25 mouse cellular contexts compared by ENCODE assay signal in the genomic region with DNA sequence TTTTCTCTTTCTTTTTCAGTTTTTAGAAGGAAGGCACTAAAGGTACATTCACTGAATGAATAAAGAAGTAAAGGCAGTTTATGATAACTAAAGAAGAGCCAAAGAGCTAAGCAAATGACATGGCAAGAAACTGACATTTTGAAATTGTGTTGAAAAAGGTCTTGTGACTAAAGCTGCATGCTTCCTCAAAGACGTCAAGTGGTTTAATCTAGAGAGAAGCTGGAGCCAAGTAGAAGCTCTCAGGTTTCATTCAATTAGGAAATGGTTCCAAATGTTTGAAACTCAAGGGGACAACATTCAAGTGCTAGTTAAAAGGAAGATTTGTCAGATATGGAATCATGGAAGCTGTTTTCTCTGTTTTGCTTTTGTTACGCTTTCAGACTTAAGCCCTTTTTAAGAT.
DNase-seq lines count a peak whose midpoint lies in the region; ATAC-seq lines count a peak whose summit lies in the region.
"Had no signal": no experiment of that assay in that cellular context is flagged by ENCODE, and none has a peak within 500 bp of the region (broad histone marks: within the 10 kb centered on the region; RNA-seq: fewer than 3 reads in every experiment).

No protein-coding gene starts in this region.

- ATAC-seq in embryonic facial prominence, embryonic 11.5 days (replicated peaks; ENCODE audit: insufficient number of reproducible peaks, low FRiP score, low TSS enrichment, low read depth): no peak
- no peak for ATAC-seq in embryonic facial prominence, embryonic 14.5 days (ENCODE audit: low read depth)
- peak; percentile 84 for ATAC-seq in megakaryocyte, adult 5-6 weeks (ENCODE audit: poor library complexity, severe bottlenecking)
- no peak for ATAC-seq in liver, embryonic 11.5 days (replicated peaks; ENCODE audit: low FRiP score)
- ATAC-seq: forebrain, embryonic 15.5 days; Patski had no signal

- no peaks in the 10 kb centered on the region for H3K9me3 ChIP-seq in embryonic facial prominence, embryonic 11.5 days (replicated peaks; ENCODE audit: control insufficient read depth, low read length)
- no peaks in the 10 kb centered on the region for H3K9me3 ChIP-seq in embryonic facial prominence, embryonic 10.5 days
- no peaks in the 10 kb centered on the region for H3K9me3 ChIP-seq in embryonic facial prominence, embryonic 14.5 days (ENCODE audit: control insufficient read depth, low read length)
- no peaks in the 10 kb centered on the region for H3K9me3 ChIP-seq in liver, embryonic 11.5 days (ENCODE audit: control insufficient read depth, low read length)
- H3K9me3 ChIP-seq: embryonic facial prominence, embryonic 15.5 days; forebrain, embryonic 12.5 days; forebrain, embryonic 15.5 days; G1E; hindbrain, embryonic 12.5 days; hindbrain, embryonic 15.5 days had no signal

- H3K4me2 ChIP-seq in embryonic facial prominence, embryonic 11.5 days (ENCODE audit: low read depth, low read length): no peak overlapping the region
- H3K4me2 ChIP-seq in embryonic facial prominence, embryonic 14.5 days (ENCODE audit: low read depth, low read length): no peak overlapping the region
- no peak overlapping the region for H3K4me2 ChIP-seq in liver, embryonic 11.5 days
- H3K4me2 ChIP-seq: embryonic facial prominence, embryonic 15.5 days; forebrain, embryonic 12.5 days; forebrain, embryonic 15.5 days; heart, embryonic 11.5 days; hindbrain, embryonic 12.5 days; hindbrain, embryonic 15.5 days had no signal

- no peak overlapping the region for H3K27ac ChIP-seq in embryonic facial prominence, embryonic 11.5 days (replicated peaks; ENCODE audit: low read depth, low read length)
- H3K27ac ChIP-seq in embryonic facial prominence, embryonic 10.5 days (replicated peaks): no peak overlapping the region
- H3K27ac ChIP-seq in embryonic facial prominence, embryonic 14.5 days (replicated peaks; ENCODE audit: low read depth, low read length): no peak overlapping the region
- no peak overlapping the region for H3K27ac ChIP-seq in liver, embryonic 11.5 days (ENCODE audit: low read depth, low read length)
- H3K27ac ChIP-seq: embryonic facial prominence, embryonic 15.5 days; forebrain, embryonic 12.5 days; forebrain, embryonic 15.5 days; hindbrain, embryonic 12.5 days; hindbrain, embryonic 15.5 days had no signal

- H3K9ac ChIP-seq in embryonic facial prominence, embryonic 11.5 days (replicated peaks; ENCODE audit: low read length): no peak overlapping the region
- no peak overlapping the region for H3K9ac ChIP-seq in embryonic facial prominence, embryonic 14.5 days (ENCODE audit: low read depth, low read length)
- H3K9ac ChIP-seq in liver, embryonic 11.5 days (ENCODE audit: low read depth, low read length): no peak overlapping the region
- H3K9ac ChIP-seq: embryonic facial prominence, embryonic 15.5 days; forebrain, embryonic 12.5 days; forebrain, embryonic 15.5 days; hindbrain, embryonic 12.5 days; hindbrain, embryonic 15.5 days had no signal

- no peaks in the 10 kb centered on the region for H3K27me3 ChIP-seq in embryonic facial prominence, embryonic 11.5 days (ENCODE audit: control insufficient read depth, insufficient read depth, low read length)
- H3K27me3 ChIP-seq in embryonic facial prominence, embryonic 10.5 days (replicated peaks; ENCODE audit: low read depth, poor library complexity, severe bottlenecking): no peaks in the 10 kb centered on the region
- H3K27me3 ChIP-seq in embryonic facial prominence, embryonic 14.5 days (replicated peaks; ENCODE audit: control insufficient read depth, insufficient read depth, low read length): no peaks in the 10 kb centered on the region
- H3K27me3 ChIP-seq in liver, embryonic 11.5 days (replicated peaks; ENCODE audit: control insufficient read depth, insufficient read depth, low read length): no peaks in the 10 kb centered on the region
- H3K27me3 ChIP-seq: CH12.LX; embryonic facial prominence, embryonic 15.5 days; forebrain, embryonic 12.5 days; forebrain, embryonic 15.5 days; hindbrain, embryonic 12.5 days; hindbrain, embryonic 15.5 days had no signal

- DNase-seq in embryonic facial prominence, embryonic 11.5 days (ENCODE audit: low spot score): peak; percentile 38
- no peak for DNase-seq in embryonic facial prominence, embryonic 10.5 days (ENCODE audit: low spot score)
- DNase-seq in lung, postnatal 25 days (ENCODE audit: low spot score): peak; percentile 9
- DNase-seq in lung, postnatal 4 days: no peak
- DNase-seq in embryonic facial prominence, embryonic 14.5 days (ENCODE audit: low spot score): peak; percentile 19
- no peak for DNase-seq in spleen, postnatal 36 days (ENCODE audit: low spot score in 2 of 2)
- DNase-seq in liver, embryonic 11.5 days (ENCODE audit: low spot score): no peak
- DNase-seq: adrenal gland, postnatal 10 days; adrenal gland, postnatal 36 days; B cell, adult 2 months; cerebellum, adult 18-20 months; cerebellum, adult 9-10 months; cerebellum, postnatal 14 days; gastrocnemius, postnatal 36 days; heart, adult 11 months had no signal

- no peaks in the 10 kb centered on the region for H3K36me3 ChIP-seq in embryonic facial prominence, embryonic 11.5 days (replicated peaks; ENCODE audit: control insufficient read depth, insufficient read depth, low read depth, low read length)
- H3K36me3 ChIP-seq in embryonic facial prominence, embryonic 10.5 days (replicated peaks): no peaks in the 10 kb centered on the region
- no peaks in the 10 kb centered on the region for H3K36me3 ChIP-seq in embryonic facial prominence, embryonic 14.5 days (ENCODE audit: control insufficient read depth, insufficient read depth, low read length)
- H3K36me3 ChIP-seq in liver, embryonic 11.5 days (ENCODE audit: control insufficient read depth, insufficient read depth, low read length): no peaks in the 10 kb centered on the region
- H3K36me3 ChIP-seq: embryonic facial prominence, embryonic 15.5 days; forebrain, embryonic 12.5 days; forebrain, embryonic 15.5 days; G1E; hindbrain, embryonic 12.5 days; hindbrain, embryonic 15.5 days had no signal

- 37% methylated on average over 2 of the region's 2 CpGs for WGBS in embryonic facial prominence, embryonic 11.5 days
- WGBS in embryonic facial prominence, embryonic 10.5 days: 49% methylated on average over 2 of the region's 2 CpGs
- WGBS in embryonic facial prominence, embryonic 14.5 days: 47% methylated on average over 2 of the region's 2 CpGs
- WGBS in liver, embryonic 11.5 days: 61% methylated on average over 2 of the region's 2 CpGs

- H3K4me1 ChIP-seq in embryonic facial prominence, embryonic 11.5 days (ENCODE audit: control insufficient read depth, insufficient read depth, low read length): no peaks in the 10 kb centered on the region
- H3K4me1 ChIP-seq in embryonic facial prominence, embryonic 10.5 days: no peaks in the 10 kb centered on the region
- no peaks in the 10 kb centered on the region for H3K4me1 ChIP-seq in embryonic facial prominence, embryonic 14.5 days (ENCODE audit: control insufficient read depth, insufficient read depth, low read length)
- no peaks in the 10 kb centered on the region for H3K4me1 ChIP-seq in liver, embryonic 11.5 days (replicated peaks; ENCODE audit: control insufficient read depth, insufficient read depth, low read length)
- H3K4me1 ChIP-seq: embryonic facial prominence, embryonic 15.5 days; forebrain, embryonic 12.5 days; forebrain, embryonic 15.5 days; hindbrain, embryonic 12.5 days; hindbrain, embryonic 15.5 days had no signal

- no peak overlapping the region for H3K4me3 ChIP-seq in embryonic facial prominence, embryonic 11.5 days (ENCODE audit: low read depth, low read length)
- no peak overlapping the region for H3K4me3 ChIP-seq in embryonic facial prominence, embryonic 10.5 days
- no peak overlapping the region for H3K4me3 ChIP-seq in embryonic facial prominence, embryonic 14.5 days (ENCODE audit: low read depth, low read length)
- H3K4me3 ChIP-seq in liver, embryonic 11.5 days (ENCODE audit: low read depth, low read length): no peak overlapping the region
- H3K4me3 ChIP-seq: embryonic facial prominence, embryonic 15.5 days; forebrain, embryonic 12.5 days; forebrain, embryonic 15.5 days; hindbrain, embryonic 12.5 days; hindbrain, embryonic 15.5 days had no signal

Comparison
In these comparisons a context has a peak if more than half of its experiments do, and no peak if none do; other contexts are left out.
1. DNase-seq: peak in embryonic facial prominence, embryonic 11.5 days (single experiment), lung, postnatal 25 days (single experiment) and embryonic facial prominence, embryonic 14.5 days (single experiment); none in embryonic facial prominence, embryonic 10.5 days (single experiment), lung, postnatal 4 days (0 of 2), spleen, postnatal 36 days (0 of 2) and liver, embryonic 11.5 days (single experiment).